Mouse (Mus musculus) limb, embryonic 10.5 days (tissue): ENCODE measurements around the gene Yrdc. TPM values are rescaled to one million over a fixed set of nuclear protein-coding genes. Genes with fewer than 3 reads are reported as not detected.

ENCODE experiments used
- DNase-seq: peaks from one replicate; pipeline ENCODE4 v3.0.0-alpha.2; 2017; ENCODE audit warnings: low spot score
- H3K27ac ChIP-seq: fragments of 300-500 bp; sonication (generic); 2 replicates; pipeline ENCODE4 v1.5.1; 2016; ENCODE audit warnings: mild to moderate bottlenecking
- H3K27me3 ChIP-seq: fragments of 300-500 bp; sonication (generic); 2 replicates; pipeline ENCODE4 v1.6.1; 2016; ENCODE audit warnings: low read depth, mild to moderate bottlenecking; ENCODE audit not compliant: poor library complexity, severe bottlenecking
- H3K36me3 ChIP-seq: fragments of 300-500 bp; sonication (generic); 2 replicates; pipeline ENCODE4 v1.6.1; 2016; ENCODE audit warnings: mild to moderate bottlenecking, moderate library complexity
- H3K4me1 ChIP-seq: fragments of 300-500 bp; sonication (generic); 2 replicates; pipeline ENCODE4 v1.6.1; 2016
- H3K4me3 ChIP-seq: fragments of 300-500 bp; sonication (generic); 2 replicates; pipeline ENCODE4 v1.5.1; 2016; ENCODE audit warnings: mild to moderate bottlenecking, moderate library complexity
- H3K9me3 ChIP-seq: fragments of 300-500 bp; sonication (generic); replicated peaks from 2 replicates; pipeline ENCODE4 v1.6.1; 2016; ENCODE audit warnings: mild to moderate bottlenecking
- WGBS: fragments of 180-500 bp; shearing (Covaris S2); methylation state at CpG from one replicate; pipeline ENCODE4 v1.1.7; 2016; 5-methylcytosine and 5-hydroxymethylcytosine counted together
- polyA plus RNA-seq: library from polyadenylated mRNA; unstranded; fragments of >200 nt; fragmentation: Nextera tagmentation; extraction: Ambion mirVana; gene quantifications from 2 replicates; pipeline ENCODE4 v1.2.1, GENCODE M21; 2016

The Yrdc gene
- polyA plus RNA-seq: 43.7 and 45.7 TPM in 2 replicates

- DNase-seq: peak; percentile 98
- no peaks in the 10 kb centered on the region for H3K27me3 ChIP-seq
- peaks cover 28% of the 10 kb centered on the region for H3K4me1 ChIP-seq
- H3K4me3 ChIP-seq: peak within 1 kb of the TSS; percentile 97
- under 1% methylated on average over 88 of the region's 90 CpGs for WGBS
- H3K27ac ChIP-seq: peak within 1 kb of the TSS; percentile 93
- H3K36me3 ChIP-seq: peaks cover 45% of the 10 kb centered on the region
- H3K9me3 ChIP-seq: no peaks in the 10 kb centered on the region
Measured at GRCm38 (mm10) chr4:124850261-124850913, at the start of gene Yrdc. Gene Yrdc (plus strand): TSS chr4:124850679.

- DNase-seq: peak; percentile 91
- peaks cover 44% of the 10 kb centered on the region for H3K36me3 ChIP-seq
- H3K27ac ChIP-seq: peak within 1 kb of the TSS; percentile 96
- no peaks in the 10 kb centered on the region for H3K27me3 ChIP-seq
- 5% methylated on average over 21 of the region's 21 CpGs for WGBS
- H3K9me3 ChIP-seq: no peaks in the 10 kb centered on the region
- peaks cover 13% of the 10 kb centered on the region for H3K4me1 ChIP-seq
- H3K4me3 ChIP-seq: peak within 1 kb of the TSS; percentile 89
Measured at GRCm38 (mm10) chr4:124801552-124802308, 48.7 kb upstream of the Yrdc start, which contains the start of gene Mtf1. Gene Mtf1 (plus strand): TSS chr4:124802104.

- H3K27ac ChIP-seq: peak overlapping the region; percentile 96
- DNase-seq: peak; percentile 99
- no peaks in the 10 kb centered on the region for H3K9me3 ChIP-seq
- WGBS: 2% methylated on average over 53 of the region's 53 CpGs
- peaks cover 13% of the 10 kb centered on the region for H3K4me1 ChIP-seq
- peak overlapping the region; percentile 89 for H3K4me3 ChIP-seq
- no peaks in the 10 kb centered on the region for H3K27me3 ChIP-seq
- peaks cover 52% of the 10 kb centered on the region for H3K36me3 ChIP-seq
Measured at GRCm38 (mm10) chr4:124802309-124803260, 47.9 kb upstream of the Yrdc start.

GRCm38 (mm10) chr4:124803406-124803805 lies 47.1 kb upstream of the Yrdc start:
- no peak for DNase-seq
- H3K36me3 ChIP-seq: peaks cover 52% of the 10 kb centered on the region
- H3K9me3 ChIP-seq: no peaks in the 10 kb centered on the region
- peaks cover 13% of the 10 kb centered on the region for H3K4me1 ChIP-seq
- 87% methylated on average over 6 of the region's 6 CpGs for WGBS
- no peaks in the 10 kb centered on the region for H3K27me3 ChIP-seq
- peak overlapping the region; percentile 89 for H3K4me3 ChIP-seq
- no peak overlapping the region for H3K27ac ChIP-seq

GRCm38 (mm10) chr4:124808511-124808910 lies 42.0 kb upstream of the Yrdc start:
- no peak overlapping the region for H3K4me3 ChIP-seq
- H3K27ac ChIP-seq: no peak overlapping the region
- WGBS: 78% methylated on average over 5 of the region's 5 CpGs
- no peaks in the 10 kb centered on the region for H3K27me3 ChIP-seq
- no peaks in the 10 kb centered on the region for H3K9me3 ChIP-seq
- H3K4me1 ChIP-seq: peaks cover 2% of the 10 kb centered on the region
- DNase-seq: no peak
- H3K36me3 ChIP-seq: peaks cover 72% of the 10 kb centered on the region

- DNase-seq: no peak
- Histone ChIP-seq H3K4me3 (no peak overlapping the region), H3K27me3 (no peaks in the 10 kb centered on the region), H3K36me3 (peaks cover 73% of the 10 kb centered on the region), H3K4me1 (no peaks in the 10 kb centered on the region), H3K27ac (no peak overlapping the region), H3K9me3 (no peaks in the 10 kb centered on the region)
- 90% methylated on average over 9 of the region's 9 CpGs for whole genome bisulfite sequencing
Measured at GRCm38 (mm10) chr4:124809136-124809883, 41.2 kb upstream of the Yrdc start.

- H3K27me3 ChIP-seq: no peaks in the 10 kb centered on the region
- no peak overlapping the region for H3K4me3 ChIP-seq
- no peak overlapping the region for H3K27ac ChIP-seq
- H3K9me3 ChIP-seq: no peaks in the 10 kb centered on the region
- no peak for DNase-seq
- WGBS: 89% methylated on average over 7 of the region's 7 CpGs
- no peaks in the 10 kb centered on the region for H3K4me1 ChIP-seq
- H3K36me3 ChIP-seq: peaks cover 68% of the 10 kb centered on the region
Measured at GRCm38 (mm10) chr4:124810056-124810455, 40.4 kb upstream of the Yrdc start.

- 81% methylated on average over 9 of the region's 9 CpGs for WGBS
- DNase-seq: no peak
- H3K4me1 ChIP-seq: no peaks in the 10 kb centered on the region
- H3K27ac ChIP-seq: no peak overlapping the region
- H3K9me3 ChIP-seq: no peaks in the 10 kb centered on the region
- no peak overlapping the region for H3K4me3 ChIP-seq
- peaks cover 65% of the 10 kb centered on the region for H3K36me3 ChIP-seq
- no peaks in the 10 kb centered on the region for H3K27me3 ChIP-seq
Measured at GRCm38 (mm10) chr4:124811347-124811975, 39.0 kb upstream of the Yrdc start.

GRCm38 (mm10) chr4:124815901-124816300 lies 34.6 kb upstream of the Yrdc start:
- WGBS: 96% methylated on average over 11 of the region's 11 CpGs
- Histone ChIP-seq H3K9me3 (no peaks in the 10 kb centered on the region), H3K27me3 (no peaks in the 10 kb centered on the region), H3K36me3 (peaks cover 44% of the 10 kb centered on the region), H3K4me1 (0 out of 2 replicates have a peak, but pooled peaks cover 3% of the 10 kb centered on the region), H3K4me3 (no peak overlapping the region), H3K27ac (no peak overlapping the region)
- no peak for DNase-seq

- H3K4me3 ChIP-seq: no peak overlapping the region
- H3K27ac ChIP-seq: no peak overlapping the region
- H3K36me3 ChIP-seq: peaks cover 55% of the 10 kb centered on the region
- DNase-seq: no peak
- no peaks in the 10 kb centered on the region for H3K27me3 ChIP-seq
- no peaks in the 10 kb centered on the region for H3K9me3 ChIP-seq
- 27% methylated on average over 6 of the region's 6 CpGs for whole genome bisulfite sequencing
- 0 out of 2 replicates have a peak, but pooled peaks cover 3% of the 10 kb centered on the region for H3K4me1 ChIP-seq
Measured at GRCm38 (mm10) chr4:124817803-124818202, 32.7 kb upstream of the Yrdc start.

GRCm38 (mm10) chr4:124818832-124819231 lies 31.6 kb upstream of the Yrdc start:
- 0 out of 2 replicates have a peak, but pooled peaks cover 3% of the 10 kb centered on the region for H3K4me1 ChIP-seq
- 92% methylated on average over 4 of the region's 4 CpGs for WGBS
- H3K4me3 ChIP-seq: no peak overlapping the region
- no peak overlapping the region for H3K27ac ChIP-seq
- no peaks in the 10 kb centered on the region for H3K27me3 ChIP-seq
- H3K36me3 ChIP-seq: peaks cover 56% of the 10 kb centered on the region
- DNase-seq: no peak
- no peaks in the 10 kb centered on the region for H3K9me3 ChIP-seq
